Mouse (Mus musculus) thymus, adult 2 months (tissue): ENCODE data around the gene Hspb7.

ENCODE experiments used
- CTCF ChIP-seq: fragments of 200-500 bp; IDR thresholded peaks from 2 replicates; pipeline ENCODE4 v1.5.1; 2012; ENCODE audit warnings: mild to moderate bottlenecking, control low read depth, low read length, moderate library complexity, borderline replicate concordance; ENCODE audit not compliant: control insufficient read depth, poor library complexity, insufficient read depth; ENCODE audit errors: extremely low read depth
- POLR2A ChIP-seq: fragments of 200-500 bp; IDR thresholded peaks from 2 replicates; pipeline ENCODE4 v1.6.1; 2012; ENCODE audit warnings: mild to moderate bottlenecking, low read length, control low read depth, moderate library complexity; ENCODE audit not compliant: control insufficient read depth, poor library complexity, insufficient read depth; ENCODE audit errors: extremely low read depth

GRCm38 (mm10) chr4:141469343-141469742 lies 48.8 kb downstream of the Hspb7 start:
- TF ChIP-seq POLR2A (no peak), CTCF (no peak)
